ENCODE assay signal across 25 mouse cellular contexts in genomic region chr8:106346123-106346522, GRCm38 (mm10). TPM values are rescaled to one million over a fixed set of nuclear protein-coding genes. Genes with fewer than 3 reads are reported as not detected.
DNase-seq lines count a peak whose midpoint lies in the region; ATAC-seq and TF ChIP-seq lines count a peak whose summit lies in the region.
"Had no signal": no experiment of that assay in that cellular context is flagged by ENCODE, and none has a peak within 500 bp of the region (broad histone marks: within the 10 kb centered on the region; RNA-seq: fewer than 3 reads in every experiment).

No protein-coding gene starts in this region.

- no peaks in the 10 kb centered on the region for H3K79me2 ChIP-seq in myocyte (ENCODE audit: control insufficient read depth, insufficient read depth)

- H3K9ac ChIP-seq in heart, embryonic 11.5 days (ENCODE audit: low read depth, low read length) = no peak overlapping the region
- H3K9ac ChIP-seq: embryonic facial prominence, embryonic 13.5 days; embryonic facial prominence, embryonic 15.5 days; forebrain, embryonic 12.5 days had no signal

- no peaks in the 10 kb centered on the region for H3K9me3 ChIP-seq in heart, embryonic 11.5 days (replicated peaks; ENCODE audit: control insufficient read depth, low read length)
- H3K9me3 ChIP-seq: embryonic facial prominence, embryonic 13.5 days; embryonic facial prominence, embryonic 15.5 days; forebrain, embryonic 10.5 days; forebrain, embryonic 12.5 days had no signal

- H3K4me2 ChIP-seq in heart, embryonic 11.5 days = no peak overlapping the region
- H3K4me2 ChIP-seq in myocyte (ENCODE audit: low read depth) = no peak overlapping the region
- H3K4me2 ChIP-seq: embryonic facial prominence, embryonic 13.5 days; embryonic facial prominence, embryonic 15.5 days; forebrain, embryonic 12.5 days had no signal

- H3K4me1 ChIP-seq in heart, embryonic 11.5 days (ENCODE audit: control insufficient read depth, insufficient read depth, low read length) = peaks cover 8% of the 10 kb centered on the region
- H3K4me1 ChIP-seq: embryonic facial prominence, embryonic 13.5 days; embryonic facial prominence, embryonic 15.5 days; forebrain, embryonic 12.5 days had no signal

- WGBS in heart, embryonic 11.5 days (ENCODE audit: insufficient replicate concordance) = 59% methylated on average over 6 of the region's 6 CpGs

- no peaks in the 10 kb centered on the region for H3K27me3 ChIP-seq in heart, embryonic 11.5 days (ENCODE audit: control insufficient read depth, insufficient read depth, low read length)
- peaks cover 43% of the 10 kb centered on the region for H3K27me3 ChIP-seq in myocyte (ENCODE audit: control insufficient read depth, insufficient read depth, insufficient read length)
- H3K27me3 ChIP-seq: embryonic facial prominence, embryonic 13.5 days; embryonic facial prominence, embryonic 15.5 days; forebrain, embryonic 12.5 days had no signal

- no peak overlapping the region for H3ac ChIP-seq in myocyte (ENCODE audit: control insufficient read depth, insufficient read length)

- ATAC-seq in heart, embryonic 11.5 days (replicated peaks; ENCODE audit: insufficient number of reproducible peaks, low FRiP score, low TSS enrichment) = no peak
- ATAC-seq: activated CD4-positive, CD25-positive, alpha-beta regulatory T cell, adult 4 months; forebrain, embryonic 14.5 days; forebrain, embryonic 16.5 days had no signal

- H3K4me3 ChIP-seq in heart, embryonic 11.5 days (ENCODE audit: low read depth, low read length) = no peak overlapping the region
- no peak overlapping the region for H3K4me3 ChIP-seq in myocyte
- H3K4me3 ChIP-seq: embryonic facial prominence, embryonic 13.5 days; embryonic facial prominence, embryonic 15.5 days; erythroblast, embryonic 14.5 days; forebrain, embryonic 10.5 days; forebrain, embryonic 12.5 days had no signal

- no peak for TF ChIP-seq POLR2A in myocyte (IDR thresholded peaks at IDR 0.05; ENCODE audit: insufficient read length, low read depth)

- no peaks in the 10 kb centered on the region for H3K36me3 ChIP-seq in heart, embryonic 11.5 days (ENCODE audit: control insufficient read depth, insufficient read depth, low read length)
- no peaks in the 10 kb centered on the region for H3K36me3 ChIP-seq in myocyte (ENCODE audit: control insufficient read depth, insufficient read depth)
- H3K36me3 ChIP-seq: embryonic facial prominence, embryonic 13.5 days; embryonic facial prominence, embryonic 15.5 days; forebrain, embryonic 10.5 days; forebrain, embryonic 12.5 days had no signal

- no peak overlapping the region for H3K27ac ChIP-seq in heart, embryonic 11.5 days (ENCODE audit: low read depth, low read length)
- H3K27ac ChIP-seq: embryonic facial prominence, embryonic 13.5 days; embryonic facial prominence, embryonic 15.5 days; forebrain, embryonic 10.5 days; forebrain, embryonic 12.5 days had no signal

- peak; percentile 84 for DNase-seq in heart, adult 11 months
- DNase-seq in 3T3-L1 (ENCODE audit: low read depth, low spot score) = peak; percentile 47
- DNase-seq in MN1 (ENCODE audit: low spot score) = peak; percentile 73
- no peak for DNase-seq in urinary bladder, postnatal 10 days (ENCODE audit: low spot score)
- no peak for DNase-seq in ovary, postnatal 10 days (ENCODE audit: low spot score)
- DNase-seq: adrenal gland, adult 2 months; adrenal gland, postnatal 10 days; adrenal gland, postnatal 25 days; cerebellum, adult 11 months; cerebellum, adult 18-20 months; cerebellum, adult 8-10 months; cerebellum, adult 9-11 months; cerebellum, postnatal 14 days; cerebellum, postnatal 36 days; embryo, embryonic 11 days had no signal

TF ChIP-seq in myocyte, 11 proteins besides CTCF, POLR2A, EP300 and RAD21:
- TF ChIP-seq CEBPB (IDR thresholded peaks at IDR 0.05; ENCODE audit: insufficient read depth, poor library complexity, severe bottlenecking) = peak; percentile 90
- TF ChIP-seq TCF3 (IDR thresholded peaks at IDR 0.05; ENCODE audit: insufficient read length, low read depth) = no peak

RNA-seq across cellular contexts. Expression of gene Smpd3, which starts 8.3 kb away (rescaled TPM):
- 2.0 and 2.3 TPM in 2 replicates for polyA plus RNA-seq in heart, embryonic 11.5 days (2014; fragmentation: Nextera tagmentation; extraction: Ambion mirVana)
- 0.02 TPM for polyA plus RNA-seq in myocyte (2012; fragmentation: generic; extraction: Trizol)
- polyA plus RNA-seq: activated CD4-positive, CD25-positive, alpha-beta regulatory T cell, adult 4 months; erythroblast, embryonic 14.5 days had no signal

Comparison
In these comparisons a context has a peak if more than half of its experiments do, and no peak if none do; other contexts are left out.
1. DNase-seq: peak in heart, adult 11 months (single experiment), 3T3-L1 (single experiment) and MN1 (single experiment); none in urinary bladder, postnatal 10 days (single experiment) and ovary, postnatal 10 days (single experiment).